Mouse (Mus musculus) neural tube, embryonic 10.5 days (tissue): Measurements from ENCODE around the gene Slc35d2.

Experiments used
- DNase-seq: peaks from one replicate; pipeline ENCODE4 v3.0.0-alpha.2; 2017; ENCODE audit warnings: low spot score; ENCODE audit errors: extremely low spot score

Gene Slc35d2

GRCm38 (mm10) chr13:64128858-64129615, at the start of gene Slc35d2:
TSS of gene Slc35d2 (minus strand) at chr13:64129368.
- peak; percentile 53 for DNase-seq

DNA sequence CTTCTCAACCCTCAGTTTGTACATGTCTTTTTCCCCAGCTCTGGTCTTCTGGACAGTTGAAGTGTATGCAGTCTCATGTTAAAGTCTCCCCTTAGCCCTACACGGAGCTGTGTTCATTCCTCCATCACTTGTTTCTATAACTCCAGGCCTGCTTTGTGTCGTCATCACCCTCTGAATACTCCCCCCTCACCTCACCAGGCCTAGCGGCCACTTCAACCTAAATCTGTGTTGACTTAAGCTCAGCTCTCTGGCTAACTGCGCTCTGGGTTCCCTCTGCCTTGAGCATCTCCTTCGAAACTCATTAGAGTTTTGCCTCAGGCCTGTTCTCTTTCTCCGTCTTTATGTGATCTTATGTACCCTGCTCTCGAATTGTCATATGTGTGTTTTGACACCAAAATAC, 48.8 kb upstream of the Slc35d2 start:
- no peak for DNase-seq

GRCm38 (mm10) chr13:64169746-64170145, 40.6 kb upstream of the Slc35d2 start:
- DNase-seq = no peak

DNA sequence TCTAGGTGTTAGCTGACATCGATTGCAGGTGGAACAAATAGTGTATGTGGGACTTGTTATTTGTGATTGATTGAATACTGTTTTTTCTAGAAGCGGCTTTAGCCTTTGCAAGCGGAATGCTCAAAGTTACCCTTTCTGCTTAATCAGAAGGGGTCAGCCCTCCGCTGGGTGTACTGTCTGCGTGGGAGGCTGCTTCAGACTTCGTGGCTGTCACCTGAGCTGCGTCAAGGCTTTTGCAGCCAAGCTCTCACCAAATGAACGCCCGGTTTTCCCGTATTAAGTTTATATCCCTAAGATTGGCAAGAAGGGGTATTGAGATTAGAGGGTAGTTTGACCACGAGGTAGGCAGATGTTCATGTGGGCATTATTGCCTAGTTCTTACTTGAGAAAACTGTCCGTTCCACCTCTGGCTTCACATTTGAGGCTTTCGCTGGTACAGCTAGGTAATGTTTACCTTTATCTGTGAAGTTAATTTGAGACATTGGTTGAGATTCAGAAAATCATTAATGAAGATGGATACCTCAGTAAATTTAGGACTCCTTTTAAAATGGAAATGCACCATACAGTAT, 34.1 kb upstream of the Slc35d2 start:
- DNase-seq = peak; percentile 23

DNA sequence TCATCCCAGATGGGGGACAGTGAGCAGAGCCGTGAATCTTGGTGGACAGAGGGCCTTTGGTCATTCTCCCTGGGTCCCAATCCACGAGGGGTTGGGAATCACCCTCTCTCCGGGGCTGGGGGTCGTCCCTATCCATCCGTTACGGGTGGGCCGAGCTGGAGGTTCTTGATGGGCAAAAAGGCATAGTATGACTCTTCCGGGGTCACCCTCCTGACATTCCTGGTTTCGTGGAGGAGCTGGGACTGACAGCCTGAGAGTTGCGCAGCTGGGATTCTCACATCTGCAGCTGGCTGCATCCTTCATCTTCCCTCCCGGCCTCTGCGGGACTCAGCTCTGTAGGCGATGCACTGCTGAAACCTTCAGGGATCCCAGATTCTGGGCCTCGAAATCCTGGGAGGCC, 33.5 kb upstream of the Slc35d2 start:
- DNase-seq = peak; percentile 57

GRCm38 (mm10) chr13:64161916-64162611, 32.9 kb upstream of the Slc35d2 start:
- no peak for DNase-seq

DNA sequence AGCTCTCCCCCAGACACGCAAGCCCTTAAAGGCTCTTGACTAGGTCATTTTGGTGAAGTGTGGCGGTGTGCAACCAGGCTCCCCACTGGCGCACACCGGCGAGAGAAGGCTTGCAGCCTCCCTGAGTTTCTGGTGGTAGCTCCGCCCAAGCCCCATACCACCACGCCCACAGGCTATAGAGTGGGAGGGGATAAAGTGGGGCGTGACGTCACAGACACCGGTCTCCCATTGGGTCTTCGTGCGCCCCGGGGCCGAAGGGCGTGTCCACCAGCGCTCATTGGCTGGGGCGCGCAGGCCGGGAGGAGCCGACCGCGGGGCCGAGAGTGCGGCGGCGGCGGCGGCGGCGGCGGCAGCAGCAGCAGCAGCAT, 32.4 kb upstream of the Slc35d2 start, which contains the start of gene Habp4:
Gene Habp4, plus strand, starts transcription at position 277 of the 368 bp plus-strand sequence.
- peak; percentile 98 for DNase-seq

DNA sequence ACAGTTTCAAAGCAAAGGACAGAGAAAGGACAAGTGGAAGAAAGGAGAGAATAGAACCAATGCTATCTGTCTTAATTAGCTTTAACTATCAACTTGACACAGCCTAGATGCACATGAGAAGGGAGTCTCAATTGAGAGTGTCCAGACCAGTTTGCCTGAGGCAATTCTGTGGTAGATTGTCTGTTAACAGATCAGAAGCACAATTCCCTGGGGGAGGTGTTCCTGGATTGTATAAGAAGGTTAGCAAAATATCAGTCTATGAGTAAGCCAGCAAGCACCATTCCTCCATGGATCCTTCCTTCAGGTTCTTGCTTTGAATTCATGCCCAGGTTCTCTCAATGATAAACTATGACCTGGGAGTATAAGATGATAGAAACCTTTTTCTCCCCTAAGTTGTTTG, 27.8 kb upstream of the Slc35d2 start:
- DNase-seq = no peak

DNA sequence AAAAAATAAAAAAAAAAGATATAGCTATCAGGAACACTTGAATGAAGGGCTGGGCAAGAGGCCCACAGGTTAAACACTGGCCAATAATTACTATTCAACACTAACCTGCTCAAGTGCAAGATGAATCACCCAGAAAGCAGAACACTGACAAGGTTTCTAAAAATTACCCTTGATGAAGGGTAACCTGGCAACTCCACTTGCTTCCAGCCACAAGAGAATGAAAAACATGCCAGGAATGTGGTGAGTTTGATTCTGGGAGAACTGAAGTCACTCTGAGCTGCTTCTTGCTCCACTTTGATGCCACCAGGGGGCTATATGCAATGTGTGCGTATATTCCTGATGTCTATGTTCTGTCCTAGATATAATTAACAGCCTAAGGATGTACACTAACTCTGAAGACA, 26.0 kb upstream of the Slc35d2 start:
- peak; percentile 26 for DNase-seq

DNA sequence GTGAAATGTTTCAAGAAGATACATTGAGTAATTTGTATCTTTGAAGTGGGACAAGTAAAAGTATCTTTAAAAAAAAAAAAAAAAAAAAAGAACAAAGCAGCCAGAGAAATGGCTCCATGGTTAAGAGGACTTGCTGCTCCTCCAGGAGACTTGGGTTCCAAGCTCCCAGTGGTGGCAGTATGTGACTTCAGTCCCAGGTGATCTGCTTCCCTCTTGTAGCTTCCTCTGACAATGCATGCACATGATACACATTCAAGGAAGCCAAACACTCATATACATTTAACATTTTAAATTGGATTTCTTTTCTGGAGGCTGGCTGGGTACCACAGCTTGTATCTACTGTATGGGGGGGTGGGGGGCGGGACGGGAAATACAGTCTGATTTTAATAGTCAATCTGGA, 25.5 kb upstream of the Slc35d2 start:
- no peak for DNase-seq

GRCm38 (mm10) chr13:64153751-64154267, 24.6 kb upstream of the Slc35d2 start:
- peak; percentile 66 for DNase-seq

GRCm38 (mm10) chr13:64153083-64153682, 24.0 kb upstream of the Slc35d2 start, which contains the start of gene Zfp367:
TSS of gene Zfp367 (minus strand) at chr13:64153202.
- DNase-seq = peak; percentile 98

GRCm38 (mm10) chr13:64152671-64153082, 23.5 kb upstream of the Slc35d2 start:
- no peak for DNase-seq

GRCm38 (mm10) chr13:64152241-64152669, 23.1 kb upstream of the Slc35d2 start:
- peak; percentile 91 for DNase-seq

DNA sequence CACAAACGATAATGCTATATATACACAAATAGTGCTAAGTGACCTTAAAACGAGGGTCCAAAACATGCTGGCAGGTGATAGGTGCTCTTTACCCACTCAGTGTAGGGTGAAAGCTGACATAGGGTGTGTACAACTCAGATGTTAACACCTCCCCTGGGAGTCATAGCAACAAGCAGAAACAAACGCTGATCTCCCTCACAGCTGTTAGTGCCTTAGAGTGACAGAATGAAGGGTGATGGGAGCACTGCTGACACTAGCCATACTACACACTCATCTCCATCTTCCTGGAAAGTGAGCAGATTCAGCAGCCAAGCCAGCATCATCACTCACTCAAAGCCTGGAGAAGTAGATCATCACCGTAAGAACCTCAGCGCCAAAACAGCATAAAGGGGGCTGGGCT, 21.0 kb upstream of the Slc35d2 start:
- no peak for DNase-seq

- DNase-seq = peak; percentile 41
Measured at GRCm38 (mm10) chr13:64129616-64130375, 628 bp upstream of the Slc35d2 start.

DNA sequence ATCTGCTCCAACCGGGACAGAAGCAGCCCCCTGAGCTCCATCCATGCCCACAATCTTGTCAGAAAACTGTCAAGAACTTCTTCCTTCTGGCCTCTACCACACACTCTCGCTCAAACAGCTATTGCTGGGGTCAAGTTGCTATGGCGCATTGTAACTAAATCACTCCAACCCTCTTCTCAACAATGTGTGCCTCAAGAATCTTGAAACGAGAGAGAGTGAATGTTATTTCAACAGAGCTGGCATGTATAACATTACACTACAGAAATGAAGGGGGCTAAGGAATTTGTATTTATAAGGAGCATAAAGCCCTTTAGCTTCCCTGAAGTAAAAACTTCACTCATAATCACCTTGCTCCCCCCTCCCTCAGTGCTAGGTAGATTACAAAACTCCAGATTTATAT, 2.9 kb downstream of the Slc35d2 start:
- no peak for DNase-seq

DNA sequence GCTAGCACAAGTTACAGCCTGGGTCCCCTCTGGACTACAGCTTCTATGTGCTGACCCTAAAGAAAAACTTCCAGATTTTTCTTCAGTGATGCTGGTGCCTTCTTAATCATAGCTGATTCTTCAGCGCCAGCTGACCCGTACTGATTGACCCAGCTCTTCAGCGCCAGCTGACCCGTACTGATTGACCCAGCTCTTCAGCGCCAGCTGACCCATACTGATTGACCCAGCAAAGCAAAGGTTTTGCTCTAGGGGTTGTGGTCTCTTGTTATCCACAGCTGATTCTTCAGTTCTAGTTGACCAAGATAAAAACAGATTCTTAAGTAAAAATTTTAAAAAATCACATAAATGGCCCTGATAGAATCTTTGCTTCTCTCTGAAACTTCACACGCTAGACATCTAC, 4.3 kb downstream of the Slc35d2 start:
- no peak for DNase-seq

- no peak for DNase-seq
Measured at GRCm38 (mm10) chr13:64123491-64124188, 5.5 kb downstream of the Slc35d2 start.

GRCm38 (mm10) chr13:64120760-64121159, 8.4 kb downstream of the Slc35d2 start:
- no peak for DNase-seq
